Mouse (Mus musculus) adrenal gland, postnatal 36 days (tissue): ENCODE measurements at regions not wholly inside any gene's neighbourhood (a gene's known extent, or its start where the extent isn't known, plus 50 kb on each side); places are given as distances from the start of the nearest gene placed in this dataset.

Experiments
- DNase-seq, 2 experiments: peaks; one replicate each; pipeline ENCODE4 v3.0.0; 2021; ENCODE audit warnings: mixed read lengths in 1 of 2

- no peak for DNase-seq
Measured at GRCm38 (mm10) chr8:100942680-100943427, 1526.6 kb upstream of the Cdh8 start.

GRCm38 (mm10) chr8:100939533-100939932 lies 1523.3 kb upstream of the Cdh8 start:
- no peak for DNase-seq

- no peak for DNase-seq
Measured at GRCm38 (mm10) chr8:100890307-100890706, 1474.0 kb upstream of the Cdh8 start.

GRCm38 (mm10) chr8:100865624-100866023 lies 1449.4 kb upstream of the Cdh8 start:
- no peak for DNase-seq

GRCm38 (mm10) chr8:100850822-100851437 lies 1434.7 kb upstream of the Cdh8 start:
- peak; percentile 7 to 26 for DNase-seq
